Mouse (Mus musculus) kidney, adult 2 months (tissue): ENCODE results near the gene Tnfrsf25.

Source experiments
- CTCF ChIP-seq: fragments of 200-500 bp; conservative IDR thresholded peaks from 2 replicates; pipeline ENCODE4 v1.5.1; 2011; ENCODE audit warnings: low read depth, mild to moderate bottlenecking, control low read depth, low read length, moderate library complexity, mixed read lengths; ENCODE audit not compliant: insufficient read depth, insufficient read length
- POLR2A ChIP-seq: fragments of 200-500 bp; IDR thresholded peaks from one replicate; pipeline ENCODE4 v1.6.1; 2011; ENCODE audit warnings: low read depth, low read length, control low read depth

DNA sequence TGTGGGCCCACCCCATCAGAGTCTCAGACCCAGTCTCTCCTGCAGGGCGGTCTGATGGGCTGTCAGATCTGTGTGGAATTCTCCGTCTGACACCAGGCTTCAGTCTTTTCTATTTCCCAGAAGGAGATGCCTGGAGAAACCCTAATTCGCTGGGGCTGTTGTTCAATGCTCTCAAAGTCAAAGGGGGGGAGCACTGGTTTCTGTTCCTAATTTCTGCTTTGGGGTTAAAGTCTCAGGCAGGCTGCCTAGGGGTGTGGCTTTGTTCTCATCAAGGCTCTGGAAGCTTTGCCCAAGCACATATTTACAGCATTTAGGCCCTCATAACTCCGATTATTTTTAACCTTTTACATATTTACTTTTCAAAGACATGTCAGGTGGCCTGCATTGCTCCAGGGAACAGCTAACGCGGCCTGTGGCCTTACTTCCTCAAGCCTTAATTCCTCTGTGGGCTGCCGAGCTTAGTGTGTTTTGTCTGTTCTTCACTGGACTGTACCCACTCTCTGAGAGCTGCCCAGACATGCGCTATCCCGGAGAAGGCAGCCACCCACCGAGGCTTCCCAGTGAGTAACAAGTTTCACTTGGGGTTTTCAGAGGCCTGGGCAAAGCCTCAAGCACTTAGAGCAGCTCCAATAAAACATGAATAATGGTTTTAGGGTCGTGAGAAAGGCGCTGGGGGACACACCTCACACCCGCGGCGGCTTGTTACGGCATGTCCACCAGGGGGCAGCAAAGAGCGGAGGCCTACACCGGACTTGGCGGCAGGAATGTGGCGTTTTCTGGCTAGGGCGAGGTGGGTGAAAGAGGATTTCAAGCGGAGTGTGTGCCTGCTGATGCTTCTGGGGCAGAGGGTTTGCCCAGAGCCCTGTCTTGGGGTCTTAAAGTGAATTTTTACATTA, 49.5 kb downstream of the Tnfrsf25 start:
- TF ChIP-seq CTCF, result peak; percentile 78
- TF ChIP-seq POLR2A, result no peak
